Mouse (Mus musculus) retina, embryonic 14.5 days (tissue): ENCODE data around the gene Rgs6.

Experiments used
- DNase-seq: peaks from one replicate; pipeline ENCODE4 v3.0.0-alpha.2; 2015; ENCODE audit warnings: low spot score

Gene Rgs6

DNA sequence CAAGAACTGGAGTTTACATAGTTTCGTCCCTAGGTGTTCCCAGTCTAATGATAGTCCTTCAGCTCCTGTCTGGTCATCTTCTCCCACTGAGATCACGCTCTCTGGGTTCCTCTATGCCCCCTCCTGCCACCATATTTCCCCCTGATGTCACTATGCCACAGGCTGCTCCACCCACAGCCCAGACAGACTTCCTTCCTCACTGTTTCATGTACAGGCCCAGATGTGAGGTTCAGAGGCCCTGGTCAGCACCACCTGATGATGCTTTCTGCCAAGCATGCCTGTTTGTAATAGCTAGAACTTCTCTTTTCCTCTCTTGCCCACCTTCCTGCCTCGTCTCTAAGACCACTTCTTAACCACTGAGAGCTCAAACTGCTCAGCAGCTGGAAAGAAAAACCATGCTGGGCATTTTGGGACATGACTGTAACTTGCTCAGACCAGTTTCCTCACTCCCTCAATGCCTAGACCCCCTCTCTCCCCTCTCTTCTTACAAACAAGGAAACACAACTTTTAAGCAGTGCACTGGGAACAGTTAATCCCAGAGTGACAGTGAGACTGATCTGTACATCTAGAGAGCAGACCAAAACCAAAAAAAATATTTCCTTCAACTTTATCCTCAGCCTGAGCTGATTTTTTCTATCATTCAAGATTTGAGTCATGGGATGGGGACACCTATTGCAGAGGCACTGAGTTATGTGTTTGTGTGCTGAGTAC is 446.9 kb downstream of the Rgs6 start:
- no peak for DNase-seq

DNA sequence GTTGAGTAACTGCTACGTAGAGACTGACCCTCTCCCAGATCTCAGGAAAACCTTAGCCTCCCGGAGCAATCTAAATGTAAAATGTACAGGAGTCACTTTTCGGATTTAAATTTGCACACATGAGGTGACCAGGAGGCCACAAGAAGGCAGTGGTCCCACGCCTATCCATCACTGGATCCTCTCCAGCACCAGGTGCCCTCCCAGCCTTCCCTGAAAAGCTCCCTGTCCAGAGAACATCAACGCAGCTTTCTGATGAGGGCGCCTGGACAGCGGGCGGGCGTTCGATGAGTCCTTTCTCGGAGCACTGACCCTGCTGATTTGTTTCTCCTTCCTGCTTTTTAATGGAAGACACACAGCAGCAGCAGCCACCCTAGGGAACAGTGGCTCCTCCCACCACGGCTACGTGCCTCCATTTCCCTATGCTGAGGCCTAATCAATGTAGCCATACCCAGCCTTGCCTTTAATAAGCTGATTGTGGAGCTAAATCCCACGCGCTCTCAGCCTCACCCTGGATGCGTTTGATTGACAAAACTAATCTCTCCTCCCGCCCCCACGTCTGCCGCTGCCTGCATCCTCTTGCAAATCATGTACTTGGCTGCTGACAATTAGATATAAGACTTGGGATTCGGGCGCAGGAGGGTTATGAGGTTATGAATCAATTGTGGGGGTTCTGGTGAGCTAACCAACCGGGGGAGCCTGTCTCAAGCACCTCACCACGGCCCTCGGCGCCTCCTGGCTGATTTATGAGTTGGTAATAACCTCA is 449.9 kb downstream of the Rgs6 start:
- peak; percentile 28 for DNase-seq

DNA sequence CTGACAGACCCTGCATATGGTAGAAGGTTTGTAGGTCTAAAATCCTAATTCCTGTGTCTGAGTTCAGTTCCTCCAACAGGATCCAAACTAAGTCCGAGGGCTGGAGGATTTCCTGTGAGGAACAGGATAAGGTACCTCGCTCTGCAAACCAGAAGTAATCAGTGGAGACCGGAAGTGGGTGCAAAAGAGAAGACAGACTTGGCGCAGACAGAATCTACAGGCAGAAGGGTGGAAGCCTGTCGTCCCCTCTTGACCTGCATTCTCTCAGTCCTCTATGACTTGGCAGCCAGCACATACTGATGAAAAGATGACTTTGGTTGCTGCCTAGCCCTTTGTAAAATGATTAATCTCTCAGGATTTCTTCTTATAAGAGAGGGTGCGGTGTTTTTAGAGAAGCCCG is 450.7 kb downstream of the Rgs6 start:
- no peak for DNase-seq

DNA sequence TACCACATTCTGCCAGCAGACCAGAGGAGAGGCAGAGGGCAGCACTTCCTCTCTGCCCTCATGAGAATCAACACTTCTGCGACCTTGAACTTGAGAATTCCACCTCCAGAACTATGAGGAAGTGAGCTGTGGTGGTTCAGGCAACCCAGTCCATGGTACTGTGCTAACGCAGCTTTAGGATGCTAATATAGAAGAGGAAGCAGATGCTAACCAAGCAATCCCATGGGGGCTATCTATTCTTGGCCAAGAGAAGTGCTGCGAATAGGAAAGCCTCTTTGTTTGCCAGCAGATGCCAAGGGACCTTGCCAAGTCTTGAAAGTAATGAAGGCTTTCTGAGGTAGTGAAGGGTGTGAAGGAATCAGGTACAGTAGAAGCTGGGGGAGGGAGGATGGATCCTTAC is 451.8 kb downstream of the Rgs6 start:
- no peak for DNase-seq

DNA sequence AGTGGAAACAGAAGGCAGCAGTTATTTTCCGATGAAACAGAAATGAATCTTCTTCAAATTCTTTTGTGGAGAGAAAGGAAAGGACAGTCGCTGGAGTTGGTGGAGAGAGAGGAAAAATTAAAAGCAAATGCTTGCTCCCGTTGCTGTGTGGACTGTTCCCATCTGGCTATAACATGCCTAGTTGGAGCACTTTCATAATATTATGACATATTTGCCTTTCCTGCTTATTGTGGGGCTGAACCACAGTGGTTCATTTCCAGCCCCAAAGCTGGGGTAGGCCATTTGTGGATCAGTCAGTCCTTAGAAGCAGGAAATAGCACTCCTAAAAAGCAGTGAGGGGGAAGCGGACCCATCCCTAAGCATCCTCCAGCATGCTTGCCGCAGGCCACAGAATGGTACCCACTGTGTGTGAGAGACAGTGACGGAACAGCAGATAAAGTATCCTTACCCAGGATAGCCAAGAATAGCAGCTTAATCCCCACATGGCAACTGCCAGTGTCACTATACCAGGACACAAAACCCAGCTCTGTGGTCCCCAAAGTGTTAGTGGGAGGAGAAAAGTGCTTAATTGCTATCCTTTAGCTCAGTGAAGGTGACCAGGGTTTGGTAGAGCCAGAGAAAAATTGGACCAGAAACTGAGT is 456.0 kb downstream of the Rgs6 start:
- no peak for DNase-seq

DNA sequence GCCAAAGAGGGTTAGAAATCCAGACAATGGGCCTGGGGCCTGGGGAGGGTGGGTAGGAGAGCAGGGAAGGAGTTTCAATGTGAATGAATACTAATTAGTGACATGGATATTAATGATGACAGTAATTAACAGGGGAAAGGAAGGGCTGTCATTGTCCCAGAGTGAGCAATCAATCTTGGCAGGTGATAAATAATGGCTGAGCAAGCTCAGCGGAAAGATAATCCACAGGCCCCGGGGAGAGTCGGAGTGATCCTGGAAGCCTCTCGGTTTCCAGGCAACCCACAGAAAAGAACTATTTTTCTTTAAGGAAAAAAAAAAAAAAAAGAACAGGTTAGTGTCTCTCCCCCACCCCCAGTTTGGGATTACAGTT is 456.5 kb downstream of the Rgs6 start:
- DNase-seq, result peak; percentile 75

DNA sequence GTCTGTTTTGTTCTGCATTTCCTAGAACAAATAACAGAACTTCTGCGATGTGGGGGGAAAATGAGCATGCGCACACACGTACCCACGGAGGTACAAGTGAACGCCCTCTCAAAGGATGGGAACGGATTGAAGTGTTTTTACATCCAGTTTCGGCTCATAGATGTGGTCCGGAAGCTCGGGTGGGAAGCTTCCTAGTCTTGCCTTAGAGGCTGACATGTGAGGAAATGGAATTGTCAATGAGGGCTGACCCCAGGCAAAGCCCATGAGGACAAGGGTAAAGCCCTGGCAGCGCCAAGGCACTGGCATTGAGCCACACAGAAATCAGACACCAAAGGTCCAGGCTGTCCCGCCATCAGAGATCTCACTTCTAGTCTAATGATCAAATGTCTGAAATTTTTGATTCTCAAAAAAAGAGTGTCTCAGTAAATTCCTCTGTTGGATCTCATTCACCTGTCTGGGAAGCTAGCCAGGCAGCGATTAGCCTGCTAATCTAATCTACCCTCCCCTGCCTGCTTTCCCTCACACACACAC is 457.0 kb downstream of the Rgs6 start:
- no peak for DNase-seq

DNA sequence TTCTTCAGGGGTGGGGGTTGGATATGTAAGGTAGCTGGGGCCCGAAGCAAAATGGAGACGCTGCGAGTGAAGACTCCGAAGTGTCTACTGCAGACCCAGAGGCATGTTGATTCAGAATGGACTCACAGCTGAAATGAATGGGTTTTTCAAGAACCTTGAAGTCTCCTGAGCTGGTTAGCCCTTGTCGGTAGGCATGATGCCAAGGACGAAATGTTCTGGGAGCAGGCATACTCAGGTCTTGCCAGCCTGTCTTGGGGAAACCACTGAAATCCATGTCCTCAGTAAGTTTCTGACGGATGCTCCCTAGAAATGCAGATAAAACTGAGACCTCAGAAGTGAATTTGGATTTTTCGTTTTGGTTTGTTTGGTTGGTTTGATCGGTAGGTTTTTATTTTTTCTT is 458.6 kb downstream of the Rgs6 start:
- DNase-seq, result no peak

DNA sequence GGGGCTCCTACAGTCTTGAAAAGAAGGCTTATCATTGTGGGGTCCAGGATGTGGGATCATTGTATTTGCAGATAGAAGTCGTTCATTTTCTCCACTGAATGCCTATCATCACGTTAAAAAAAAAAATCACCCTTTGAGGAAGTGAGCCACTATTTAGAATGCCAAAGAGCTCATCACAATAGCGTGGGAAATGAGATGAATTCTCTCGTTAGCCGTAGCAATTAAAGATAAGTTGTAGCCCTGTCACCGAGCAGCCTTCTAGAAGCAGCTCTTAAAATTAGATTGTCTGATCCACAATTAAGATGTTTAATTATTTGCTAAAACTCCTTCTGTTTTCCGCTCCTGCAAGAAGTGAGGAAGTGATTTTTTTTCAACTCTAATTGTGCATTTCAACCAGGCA is 459.6 kb downstream of the Rgs6 start:
- DNase-seq, result no peak

DNA sequence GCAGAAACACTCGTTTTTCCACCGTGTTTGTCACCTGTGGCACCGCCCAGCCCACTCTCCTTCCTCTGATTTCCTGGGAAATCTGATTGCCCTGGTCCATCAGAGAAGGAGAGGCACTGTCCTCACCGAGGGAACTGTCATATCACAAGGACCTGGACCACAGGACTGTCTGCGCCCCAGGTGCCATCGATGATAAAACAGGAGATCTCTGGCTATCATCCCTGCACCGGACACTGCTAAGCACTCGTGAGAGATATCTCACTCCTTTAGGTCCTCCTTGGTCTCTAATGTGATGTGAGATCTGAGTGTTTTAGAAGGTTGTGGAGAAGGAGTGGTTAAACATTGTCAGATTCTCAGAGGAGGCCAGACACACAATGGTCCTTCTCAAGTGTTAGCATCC is 462.4 kb downstream of the Rgs6 start:
- no peak for DNase-seq

DNA sequence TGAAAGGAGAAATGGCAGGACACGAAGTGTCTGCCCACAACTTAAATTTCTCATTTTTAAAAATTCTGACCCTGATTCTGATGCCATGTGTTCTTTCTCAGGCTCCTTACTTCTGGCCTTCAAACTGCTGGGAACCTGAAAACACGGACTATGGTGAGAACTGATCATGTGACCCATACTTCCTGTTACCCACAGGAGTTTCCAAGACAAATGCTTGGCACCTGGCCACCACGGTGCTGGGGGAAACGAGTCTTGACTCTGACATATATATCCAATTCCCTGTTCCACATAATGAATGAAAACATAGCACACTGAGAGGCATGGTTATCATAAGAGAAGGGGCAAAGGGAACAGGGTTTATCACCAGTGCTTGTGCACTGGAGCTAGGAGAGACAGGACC is 464.3 kb downstream of the Rgs6 start:
- DNase-seq, result no peak

DNA sequence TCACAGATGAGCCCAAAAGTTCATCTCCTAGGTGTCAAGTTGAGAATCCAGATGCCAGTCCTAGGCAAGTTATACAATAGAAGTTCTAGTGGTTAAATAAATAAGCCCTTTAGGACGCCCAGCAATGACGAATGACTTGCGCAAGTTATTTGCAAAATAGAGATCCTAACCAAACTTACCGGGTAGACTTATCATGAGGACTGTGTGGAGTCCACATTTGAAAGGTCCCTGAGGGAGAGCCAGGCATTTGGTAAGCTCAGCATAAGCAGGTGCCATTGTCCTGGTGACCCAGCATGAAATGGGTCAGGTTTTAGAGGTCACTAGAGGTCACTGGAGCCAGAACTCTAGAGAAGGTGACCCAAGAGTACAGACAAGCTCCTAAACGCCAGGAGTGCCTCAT is 467.6 kb downstream of the Rgs6 start:
- peak; percentile 38 for DNase-seq

DNA sequence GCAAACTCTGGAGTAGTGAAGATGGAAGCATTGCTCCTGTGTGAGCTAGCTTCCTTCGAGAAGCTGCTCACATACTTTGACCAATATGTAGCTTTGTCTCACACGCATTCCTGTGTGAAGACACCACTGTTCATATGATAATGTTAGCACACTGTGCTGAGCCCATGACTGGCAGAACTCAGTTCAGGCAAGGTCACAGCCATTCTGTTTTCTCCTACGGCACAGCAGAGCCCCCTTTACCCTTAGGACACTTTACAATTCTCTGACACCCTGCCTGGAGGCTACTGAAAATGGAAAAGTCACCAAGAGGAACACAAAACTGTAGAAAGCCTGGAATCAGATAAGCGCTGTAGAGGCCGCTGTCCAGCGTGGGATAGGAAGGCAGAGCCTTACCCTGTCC is 478.3 kb downstream of the Rgs6 start:
- no peak for DNase-seq

DNA sequence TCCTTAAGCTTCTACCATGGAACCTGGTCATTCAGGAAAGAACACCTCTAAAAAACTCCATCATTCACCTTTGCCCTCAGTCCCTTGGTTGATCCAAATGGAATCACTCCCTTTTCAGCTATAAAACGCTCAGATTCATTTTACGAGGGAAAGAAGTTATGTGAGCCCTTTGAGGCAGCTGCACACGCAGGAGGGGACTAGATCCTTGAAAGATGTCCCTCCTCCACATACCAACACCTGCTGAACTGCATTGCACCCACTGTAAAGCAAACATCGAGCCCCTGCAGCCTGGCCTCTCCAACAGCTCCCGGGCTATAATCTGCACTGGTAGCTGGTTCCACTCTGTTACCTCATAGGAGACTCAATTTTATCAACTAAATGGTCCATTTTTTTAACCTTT is 482.8 kb downstream of the Rgs6 start:
- no peak for DNase-seq

DNA sequence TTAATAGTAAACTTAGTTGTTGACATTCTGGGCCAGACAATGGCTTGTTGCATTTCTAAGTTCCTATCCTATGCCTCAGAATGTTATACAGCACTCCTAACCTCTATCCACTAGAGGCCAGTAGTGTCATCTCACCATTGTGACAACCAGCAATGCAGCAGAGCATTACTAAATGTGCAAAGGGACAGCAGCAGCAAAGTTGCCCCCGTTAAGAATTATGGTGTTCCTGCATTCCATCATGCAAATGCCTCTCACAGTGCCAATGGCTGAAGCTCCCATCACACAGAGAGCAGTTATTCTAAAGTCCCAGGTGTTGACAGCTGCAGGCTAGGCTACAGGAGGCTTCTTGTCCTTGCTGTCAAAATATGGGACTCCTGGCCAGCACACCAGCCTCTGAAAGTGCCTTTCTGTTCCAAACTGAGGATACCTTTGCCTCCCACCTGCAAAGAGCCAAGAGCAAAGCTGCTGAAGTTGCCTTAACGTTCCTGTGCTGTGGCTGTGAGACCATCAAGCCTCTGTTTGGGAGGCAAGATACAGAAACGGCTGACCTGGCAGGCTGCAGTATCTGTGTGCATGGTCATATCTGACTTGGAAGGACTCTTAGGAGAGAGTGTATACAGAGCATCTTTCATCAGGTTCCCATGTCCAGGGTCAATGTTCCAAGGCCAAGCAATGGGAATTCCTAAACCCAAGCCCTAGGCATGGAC is 484.2 kb downstream of the Rgs6 start:
- DNase-seq, result peak; percentile 68

DNA sequence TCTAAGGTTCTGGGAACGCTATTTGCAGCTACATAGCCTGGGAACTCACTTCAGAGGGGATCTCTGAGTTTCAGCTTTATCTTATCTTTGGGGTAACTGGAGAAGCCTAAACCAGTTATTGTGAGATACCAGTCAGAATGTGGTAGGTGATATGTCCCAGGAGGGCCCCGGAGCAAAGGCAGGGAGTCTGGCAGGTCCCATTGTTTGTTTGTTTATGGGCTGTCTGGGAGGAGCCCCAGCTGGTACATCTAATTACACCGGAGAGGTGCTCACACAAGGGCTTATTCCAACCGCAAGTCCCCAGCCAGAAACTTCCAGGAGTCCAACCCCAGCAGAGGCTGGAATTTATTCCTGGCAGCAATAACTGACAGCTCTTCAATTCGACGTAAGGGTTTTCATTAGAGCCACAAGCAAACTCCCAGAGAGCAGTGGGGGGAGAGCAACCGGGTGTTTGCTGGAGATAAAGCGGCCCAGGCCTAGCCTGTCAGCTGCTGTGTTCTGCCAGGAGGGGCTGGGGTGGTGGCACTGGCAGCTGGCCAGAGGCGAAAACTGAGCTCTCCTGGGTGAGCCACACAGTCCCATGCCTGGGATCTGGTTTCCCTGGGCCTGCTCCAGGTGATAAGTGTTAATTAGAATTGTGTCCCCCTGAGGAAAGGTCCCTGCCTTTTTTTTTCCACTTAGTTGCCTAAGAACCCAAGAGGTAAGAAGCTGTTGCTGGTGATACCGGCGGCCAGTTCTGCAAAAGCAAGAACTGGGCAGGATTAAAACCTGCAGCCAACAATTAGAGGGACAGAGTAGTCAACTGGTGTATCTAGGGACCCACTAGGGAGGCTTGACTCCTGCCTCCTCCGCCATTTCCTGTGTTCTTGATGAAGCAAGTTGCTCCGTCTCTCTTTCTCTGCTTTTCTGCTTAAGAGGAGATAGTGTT is 485.1 kb downstream of the Rgs6 start:
- peak; percentile 52 for DNase-seq

DNA sequence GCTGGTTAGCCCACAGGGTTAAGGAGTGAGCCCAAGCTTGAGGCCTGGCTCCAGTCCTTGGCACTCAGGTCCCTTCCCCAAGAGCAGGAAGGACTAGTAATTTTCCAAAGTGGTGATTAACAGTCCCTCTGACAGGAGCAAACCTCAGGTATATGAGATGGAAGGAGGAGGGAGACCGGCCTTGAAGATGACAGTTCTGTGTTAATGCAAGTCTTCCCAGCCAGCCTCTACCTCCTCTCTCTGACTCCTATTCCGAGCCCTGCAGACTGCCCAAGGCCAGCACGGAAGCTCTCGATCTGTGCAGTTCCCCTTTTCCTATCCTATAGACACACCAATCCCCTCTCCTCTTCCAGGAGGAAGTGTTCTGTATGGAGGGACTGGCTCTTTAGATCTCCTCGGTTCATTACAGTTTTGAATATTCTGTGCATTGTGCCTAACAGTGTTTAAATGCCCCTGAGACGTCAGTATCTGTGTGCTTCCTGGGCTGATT is 485.8 kb downstream of the Rgs6 start:
- no peak for DNase-seq

DNA sequence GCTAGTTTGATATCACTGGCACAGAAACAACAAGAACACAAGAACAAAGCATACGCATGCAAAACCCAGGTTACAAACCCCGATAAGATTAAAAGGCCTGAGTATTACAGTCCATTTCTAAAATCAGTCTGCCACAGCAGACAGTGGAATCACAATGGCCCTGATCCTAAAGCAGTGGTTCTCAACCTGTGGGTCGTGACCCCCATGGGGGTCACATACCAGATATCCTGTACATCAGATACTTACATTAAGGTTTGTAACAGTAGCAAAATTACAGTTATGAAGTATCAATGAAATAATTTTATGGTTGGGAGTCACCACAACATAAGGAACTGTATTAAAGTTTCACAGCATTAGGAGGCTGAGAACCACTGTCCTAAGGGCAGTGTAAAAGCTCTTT is 488.1 kb downstream of the Rgs6 start:
- DNase-seq, result no peak

DNA sequence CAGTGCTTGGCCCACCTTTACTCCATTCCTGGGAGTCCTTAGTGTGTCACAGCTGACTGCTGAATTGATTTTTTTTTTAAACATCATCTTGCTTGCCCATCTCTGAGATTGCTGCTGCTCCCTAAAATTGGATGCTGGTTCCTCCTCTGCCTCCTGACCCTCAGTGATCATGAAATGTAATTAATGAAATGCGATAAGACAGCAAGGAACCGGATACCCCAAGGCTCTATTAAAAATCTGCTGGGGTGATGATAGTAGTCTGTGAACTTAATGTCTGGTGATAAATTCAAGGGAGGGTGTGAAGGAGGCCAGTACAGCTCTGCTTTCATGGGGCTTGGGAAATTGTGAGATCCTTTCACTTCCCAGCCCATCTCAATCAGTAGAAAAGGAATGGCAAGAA is 489.4 kb downstream of the Rgs6 start:
- no peak for DNase-seq

DNA sequence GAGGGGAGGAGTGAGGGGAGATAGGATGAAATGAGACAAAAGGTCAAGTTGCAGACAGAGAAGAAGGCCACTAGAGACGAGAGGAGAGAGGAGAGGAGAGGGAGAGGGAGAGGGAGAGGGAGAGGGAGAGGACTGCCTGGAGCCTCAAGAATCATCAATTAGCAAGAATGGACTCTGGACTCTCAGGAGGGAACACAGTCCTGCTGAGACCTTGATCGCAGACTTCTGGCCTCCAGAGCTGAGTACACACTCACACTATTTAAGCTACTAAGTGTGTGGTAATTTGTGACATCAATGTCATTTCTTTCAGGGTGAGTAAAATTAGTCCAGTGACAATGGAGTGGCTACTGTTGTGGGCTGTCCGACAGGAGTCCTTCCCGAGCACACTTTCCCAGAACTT is 495.3 kb downstream of the Rgs6 start:
- DNase-seq, result no peak

DNA sequence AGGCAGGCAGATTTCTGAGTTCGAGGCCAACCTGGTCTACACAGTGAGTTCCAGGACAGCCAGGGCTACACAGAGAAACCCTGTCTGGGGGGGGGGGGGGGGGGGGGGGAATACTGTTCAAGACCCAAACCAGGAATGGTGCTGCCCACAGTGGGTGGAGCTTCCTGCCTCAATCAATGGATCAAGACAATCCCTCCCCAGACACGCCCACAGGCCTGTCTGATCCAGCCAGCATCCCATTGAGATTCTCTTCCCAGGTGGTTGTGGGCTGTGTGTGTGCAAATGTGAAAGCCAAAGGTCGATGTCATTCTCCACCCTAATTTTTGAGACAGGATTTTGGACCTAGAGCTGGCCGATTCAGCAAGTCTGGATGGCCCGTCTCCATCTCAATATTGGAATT is 496.5 kb downstream of the Rgs6 start:
- no peak for DNase-seq
